Mouse (Mus musculus): ENCODE measurements at regions not wholly inside any gene's neighbourhood (a gene's known extent, or its start where the extent isn't known, plus 50 kb on each side); places are given as distances from the start of the nearest gene placed in this dataset.

- H3K27me3 ChIP-seq (replicated peaks; ENCODE audit: control insufficient read depth, insufficient read depth, low read length) = no peaks in the 10 kb centered on the region
- no peak overlapping the region for H3K4me2 ChIP-seq (ENCODE audit: low read depth, low read length)
- no peak overlapping the region for H3K4me3 ChIP-seq (ENCODE audit: low read length)
- H3K9ac ChIP-seq (ENCODE audit: low read depth, low read length) = no peak overlapping the region
- peak; percentile 55 for ATAC-seq
- no peaks in the 10 kb centered on the region for H3K36me3 ChIP-seq (ENCODE audit: control insufficient read depth, insufficient read depth, low read length)
- H3K27ac ChIP-seq (ENCODE audit: low read length) = no peak overlapping the region
- no peaks in the 10 kb centered on the region for H3K4me1 ChIP-seq (ENCODE audit: control insufficient read depth, insufficient read depth, low read length)
- no peaks in the 10 kb centered on the region for H3K9me3 ChIP-seq (ENCODE audit: control insufficient read depth, low read length)
Measured at GRCm38 (mm10) chr9:80723638-80724037, 258.4 kb upstream of the Impg1 start.

GRCm38 (mm10) chr9:80718516-80718915 lies 253.2 kb upstream of the Impg1 start:
- no peak for ATAC-seq
- H3K4me2 ChIP-seq (ENCODE audit: low read depth, low read length) = no peak overlapping the region
- H3K27me3 ChIP-seq (replicated peaks; ENCODE audit: control insufficient read depth, insufficient read depth, low read length) = no peaks in the 10 kb centered on the region
- H3K9ac ChIP-seq (ENCODE audit: low read depth, low read length) = no peak overlapping the region
- H3K4me3 ChIP-seq (ENCODE audit: low read length) = no peak overlapping the region
- H3K27ac ChIP-seq (ENCODE audit: low read length) = no peak overlapping the region
- H3K36me3 ChIP-seq (ENCODE audit: control insufficient read depth, insufficient read depth, low read length) = no peaks in the 10 kb centered on the region
- 90% methylated on average over 4 of the region's 4 CpGs for WGBS
- no peaks in the 10 kb centered on the region for H3K4me1 ChIP-seq (ENCODE audit: control insufficient read depth, insufficient read depth, low read length)
- H3K9me3 ChIP-seq (ENCODE audit: control insufficient read depth, low read length) = no peaks in the 10 kb centered on the region

- H3K9ac ChIP-seq (ENCODE audit: low read depth, low read length) = no peak overlapping the region
- H3K9me3 ChIP-seq (ENCODE audit: control insufficient read depth, low read length) = no peaks in the 10 kb centered on the region
- ATAC-seq = peak; percentile 94
- H3K27me3 ChIP-seq (replicated peaks; ENCODE audit: control insufficient read depth, insufficient read depth, low read length) = no peaks in the 10 kb centered on the region
- peak overlapping the region; percentile 70 for H3K27ac ChIP-seq (ENCODE audit: low read length)
- H3K4me2 ChIP-seq (ENCODE audit: low read depth, low read length) = no peak overlapping the region
- H3K4me1 ChIP-seq (ENCODE audit: control insufficient read depth, insufficient read depth, low read length) = no peaks in the 10 kb centered on the region
- no peaks in the 10 kb centered on the region for H3K36me3 ChIP-seq (ENCODE audit: control insufficient read depth, insufficient read depth, low read length)
- H3K4me3 ChIP-seq (ENCODE audit: low read length) = no peak overlapping the region
Measured at GRCm38 (mm10) chr9:80709781-80710180, 244.5 kb upstream of the Impg1 start.

- no peak overlapping the region for H3K4me3 ChIP-seq (ENCODE audit: low read length)
Measured at GRCm38 (mm10) chr9:80705264-80705663, 240.0 kb upstream of the Impg1 start.

GRCm38 (mm10) chr9:80697171-80697570 lies 231.9 kb upstream of the Impg1 start:
- WGBS = 76% methylated on average over 2 of the region's 2 CpGs
- Histone ChIP-seq H3K9ac (ENCODE audit: low read depth, low read length) (no peak overlapping the region), H3K36me3 (ENCODE audit: control insufficient read depth, insufficient read depth, low read length) (no peaks in the 10 kb centered on the region), H3K27ac (ENCODE audit: low read length) (no peak overlapping the region), H3K4me3 (ENCODE audit: low read length) (no peak overlapping the region), H3K9me3 (ENCODE audit: control insufficient read depth, low read length) (no peaks in the 10 kb centered on the region), H3K4me1 (ENCODE audit: control insufficient read depth, insufficient read depth, low read length) (no peaks in the 10 kb centered on the region), H3K4me2 (ENCODE audit: low read depth, low read length) (no peak overlapping the region), H3K27me3 (replicated peaks; ENCODE audit: control insufficient read depth, insufficient read depth, low read length) (no peaks in the 10 kb centered on the region)
- no peak for ATAC-seq

More at GRCm38 (mm10) chr9:80705264-80705663, 240.0 kb upstream of the Impg1 start:
- no peak overlapping the region for H3K9ac ChIP-seq (ENCODE audit: low read depth, low read length)
- no peaks in the 10 kb centered on the region for H3K9me3 ChIP-seq (ENCODE audit: control insufficient read depth, low read length)
- no peaks in the 10 kb centered on the region for H3K36me3 ChIP-seq (ENCODE audit: control insufficient read depth, insufficient read depth, low read length)
- no peaks in the 10 kb centered on the region for H3K27me3 ChIP-seq (replicated peaks; ENCODE audit: control insufficient read depth, insufficient read depth, low read length)
- H3K4me1 ChIP-seq (ENCODE audit: control insufficient read depth, insufficient read depth, low read length) = no peaks in the 10 kb centered on the region
- H3K27ac ChIP-seq (ENCODE audit: low read length) = no peak overlapping the region
- no peak for ATAC-seq
- no peak overlapping the region for H3K4me2 ChIP-seq (ENCODE audit: low read depth, low read length)
- 88% methylated on average over 2 of the region's 2 CpGs for WGBS

- peak; percentile 76 for ATAC-seq
- Histone ChIP-seq H3K4me1 (ENCODE audit: control insufficient read depth, insufficient read depth, low read length) (no peaks in the 10 kb centered on the region), H3K27me3 (replicated peaks; ENCODE audit: control insufficient read depth, insufficient read depth, low read length) (no peaks in the 10 kb centered on the region), H3K4me3 (ENCODE audit: low read length) (no peak overlapping the region), H3K36me3 (ENCODE audit: control insufficient read depth, insufficient read depth, low read length) (no peaks in the 10 kb centered on the region), H3K9ac (ENCODE audit: low read depth, low read length) (no peak overlapping the region), H3K27ac (ENCODE audit: low read length) (no peak overlapping the region), H3K9me3 (ENCODE audit: control insufficient read depth, low read length) (no peaks in the 10 kb centered on the region), H3K4me2 (ENCODE audit: low read depth, low read length) (no peak overlapping the region)
- 57% methylated on average over 9 of the region's 9 CpGs for WGBS
Measured at GRCm38 (mm10) chr9:80688481-80689086, 223.3 kb upstream of the Impg1 start.

- Histone ChIP-seq H3K4me2 (ENCODE audit: low read depth, low read length) (0 out of 2 replicates have a peak overlapping the region, but pooled peaks have one; percentile 22), H3K27ac (ENCODE audit: low read length) (peak overlapping the region; percentile 92), H3K9me3 (ENCODE audit: control insufficient read depth, low read length) (no peaks in the 10 kb centered on the region), H3K4me3 (ENCODE audit: low read length) (0 out of 2 replicates have a peak overlapping the region, but pooled peaks have one; percentile 3), H3K4me1 (ENCODE audit: control insufficient read depth, insufficient read depth, low read length) (no peaks in the 10 kb centered on the region), H3K36me3 (ENCODE audit: control insufficient read depth, insufficient read depth, low read length) (no peaks in the 10 kb centered on the region), H3K9ac (ENCODE audit: low read depth, low read length) (no peak overlapping the region), H3K27me3 (replicated peaks; ENCODE audit: control insufficient read depth, insufficient read depth, low read length) (no peaks in the 10 kb centered on the region)
- peak; percentile 93 for ATAC-seq
- WGBS = 51% methylated on average over 5 of the region's 5 CpGs
Measured at GRCm38 (mm10) chr9:80683030-80683692, 217.9 kb upstream of the Impg1 start.

- Histone ChIP-seq H3K9me3 (ENCODE audit: control insufficient read depth, low read length) (no peaks in the 10 kb centered on the region), H3K9ac (ENCODE audit: low read depth, low read length) (no peak overlapping the region), H3K27me3 (replicated peaks; ENCODE audit: control insufficient read depth, insufficient read depth, low read length) (no peaks in the 10 kb centered on the region), H3K27ac (ENCODE audit: low read length) (no peak overlapping the region), H3K4me1 (ENCODE audit: control insufficient read depth, insufficient read depth, low read length) (no peaks in the 10 kb centered on the region), H3K4me3 (ENCODE audit: low read length) (no peak overlapping the region), H3K4me2 (ENCODE audit: low read depth, low read length) (no peak overlapping the region), H3K36me3 (ENCODE audit: control insufficient read depth, insufficient read depth, low read length) (no peaks in the 10 kb centered on the region)
- WGBS = 78% methylated on average over 2 of the region's 2 CpGs
- ATAC-seq = peak; percentile 89
Measured at GRCm38 (mm10) chr9:80681709-80682108, 216.4 kb upstream of the Impg1 start.

- Histone ChIP-seq H3K4me3 (ENCODE audit: low read length) (no peak overlapping the region), H3K27ac (ENCODE audit: low read length) (no peak overlapping the region), H3K4me2 (ENCODE audit: low read depth, low read length) (no peak overlapping the region), H3K9me3 (ENCODE audit: control insufficient read depth, low read length) (no peaks in the 10 kb centered on the region; the same call in 1 of the 2 replicates), H3K4me1 (ENCODE audit: control insufficient read depth, insufficient read depth, low read length) (no peaks in the 10 kb centered on the region), H3K27me3 (replicated peaks; ENCODE audit: control insufficient read depth, insufficient read depth, low read length) (no peaks in the 10 kb centered on the region), H3K36me3 (ENCODE audit: control insufficient read depth, insufficient read depth, low read length) (no peaks in the 10 kb centered on the region), H3K9ac (ENCODE audit: low read depth, low read length) (no peak overlapping the region)
- ATAC-seq = no peak
- whole genome bisulfite sequencing = 51% methylated on average over 1 of the region's 1 CpGs
Measured at GRCm38 (mm10) chr9:80671483-80671882, 206.2 kb upstream of the Impg1 start.

Measured in intestine, embryonic 16.5 days (tissue).